Mouse (Mus musculus) neural tube, embryonic 11.5 days (tissue): ENCODE results near the gene Zfand2a. TPM values are rescaled to one million over a fixed set of nuclear protein-coding genes. Genes with fewer than 3 reads are reported as not detected.
A peak's percentile ranks its signal among the peaks of the same experiment; 100 is the strongest.

Experiments
- ATAC-seq: fragments of 200-750 bp; cut with Nextera tagmentation; 2 replicates; pipeline ENCODE4 v1.8.0; 2017; ENCODE audit warnings: moderate number of reproducible peaks, mild to moderate bottlenecking, moderate TSS enrichment, moderate library complexity; ENCODE audit not compliant: insufficient read depth, low FRiP score, low TSS enrichment
- DNase-seq: peaks from one replicate; pipeline ENCODE4 v3.0.0-alpha.2; 2015; ENCODE audit warnings: low spot score
- H3K27ac ChIP-seq: fragments of 300-500 bp; sonication (generic); 2 replicates; pipeline ENCODE4 v1.5.1; 2014; ENCODE audit warnings: low read depth, mild to moderate bottlenecking, low read length
- H3K27me3 ChIP-seq: fragments of 300-500 bp; sonication (generic); 2 replicates; pipeline ENCODE4 v1.6.1; 2014; ENCODE audit warnings: mild to moderate bottlenecking, low read length, mixed read lengths; ENCODE audit not compliant: control insufficient read depth, insufficient read depth
- H3K36me3 ChIP-seq: fragments of 300-500 bp; sonication (generic); 2 replicates; pipeline ENCODE4 v1.6.1; 2014; ENCODE audit warnings: mild to moderate bottlenecking, low read length, moderate library complexity, mixed read lengths; ENCODE audit not compliant: control insufficient read depth, insufficient read depth
- H3K4me1 ChIP-seq: fragments of 300-500 bp; sonication (generic); 2 replicates; pipeline ENCODE4 v1.6.1; 2014; ENCODE audit warnings: low read length, mixed read lengths; ENCODE audit not compliant: control insufficient read depth, insufficient read depth
- H3K4me2 ChIP-seq: fragments of 300-500 bp; sonication (generic); 2 replicates; pipeline ENCODE4 v1.6.1; 2014; ENCODE audit warnings: low read depth, mild to moderate bottlenecking, moderate library complexity
- H3K4me3 ChIP-seq: fragments of 300-500 bp; sonication (generic); 2 replicates; pipeline ENCODE4 v1.5.1; 2014; ENCODE audit warnings: low read depth, low read length
- H3K9ac ChIP-seq: fragments of 300-500 bp; sonication (generic); 2 replicates; pipeline ENCODE4 v1.6.1; 2014; ENCODE audit warnings: mild to moderate bottlenecking, low read length
- H3K9me3 ChIP-seq: fragments of 300-500 bp; sonication (generic); 2 replicates; pipeline ENCODE4 v1.6.1; 2016; ENCODE audit warnings: low read length; ENCODE audit not compliant: control insufficient read depth
- WGBS: fragments of 180-500 bp; shearing (Covaris S2); extraction: QIAGEN DNeasy Blood & Tissue Kit; methylation state at CpG from one replicate; pipeline ENCODE4 v1.1.7; 2014; 5-methylcytosine and 5-hydroxymethylcytosine counted together
- polyA plus RNA-seq: library from polyadenylated mRNA; unstranded; fragments of >200 nt; fragmentation: Nextera tagmentation; extraction: Ambion mirVana; gene quantifications from 2 replicates; pipeline ENCODE4 v1.2.1, GENCODE M21; 2014

Zfand2a gene
- polyA plus RNA-seq, 1 experiment from 2014 or later, result 5.4 TPM

- Histone ChIP-seq H3K9me3 (no peaks in the 10 kb centered on the region), H3K4me2 (no peak overlapping the region), H3K4me1 (no peaks in the 10 kb centered on the region), H3K27me3 (no peaks in the 10 kb centered on the region), H3K36me3 (no peaks in the 10 kb centered on the region; the same call in 1 of the 2 replicates), H3K9ac (no peak overlapping the region), H3K4me3 (no peak overlapping the region), H3K27ac (no peak overlapping the region)
- DNase-seq (no peak), ATAC-seq (no peak)
- 98% methylated on average over 2 of the region's 2 CpGs for WGBS
Observed at GRCm38 (mm10) chr5:139441726-139442018, 42.7 kb downstream of the Zfand2a start.

DNA sequence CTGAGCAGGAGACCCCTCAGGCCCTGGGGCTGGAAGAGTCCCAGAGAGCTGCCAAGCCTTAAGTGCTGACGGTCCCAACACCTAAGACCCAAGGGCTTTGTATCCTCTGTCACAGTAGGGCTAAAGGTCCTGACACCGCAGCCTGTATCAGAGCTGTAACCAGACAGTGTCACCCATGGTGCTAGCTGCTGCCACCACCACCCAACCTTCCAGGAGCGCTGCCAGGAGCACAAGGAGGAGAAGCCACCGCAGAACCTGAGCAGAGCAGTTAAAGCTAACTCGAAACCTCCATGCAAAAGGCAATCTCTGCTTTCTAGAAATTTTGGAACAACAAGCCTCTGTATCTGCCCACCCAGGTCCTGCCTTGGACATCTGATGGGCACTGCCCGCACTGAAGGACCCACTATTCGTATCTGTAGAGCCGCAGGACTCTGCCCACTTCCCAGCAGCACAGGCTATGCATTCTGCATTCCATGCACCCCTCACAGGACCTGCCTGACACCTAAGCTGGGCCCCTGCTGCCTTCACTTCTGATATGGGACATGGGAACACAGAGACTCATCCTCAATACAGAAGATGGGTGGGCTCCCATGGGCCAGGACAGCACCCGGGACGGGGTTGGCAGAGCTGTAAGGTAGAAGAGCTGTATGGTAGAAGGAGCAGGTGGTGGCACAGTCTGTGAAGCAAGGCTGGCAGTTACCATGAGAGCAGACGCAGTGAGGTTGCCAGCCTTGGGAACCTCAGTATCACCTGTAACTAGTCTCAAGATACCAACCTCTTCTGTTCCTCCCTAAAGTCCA is 43.2 kb downstream of the Zfand2a start:
- no peaks in the 10 kb centered on the region; the same call in 1 of the 2 replicates for H3K36me3 ChIP-seq
- no peaks in the 10 kb centered on the region for H3K27me3 ChIP-seq
- ATAC-seq, result no peak
- no peaks in the 10 kb centered on the region for H3K9me3 ChIP-seq
- H3K4me3 ChIP-seq, result no peak overlapping the region
- H3K27ac ChIP-seq, result no peak overlapping the region
- H3K9ac ChIP-seq, result no peak overlapping the region
- WGBS, result 92% methylated on average over 11 of the region's 11 CpGs
- H3K4me1 ChIP-seq, result no peaks in the 10 kb centered on the region
- DNase-seq, result no peak
- H3K4me2 ChIP-seq, result no peak overlapping the region

DNA sequence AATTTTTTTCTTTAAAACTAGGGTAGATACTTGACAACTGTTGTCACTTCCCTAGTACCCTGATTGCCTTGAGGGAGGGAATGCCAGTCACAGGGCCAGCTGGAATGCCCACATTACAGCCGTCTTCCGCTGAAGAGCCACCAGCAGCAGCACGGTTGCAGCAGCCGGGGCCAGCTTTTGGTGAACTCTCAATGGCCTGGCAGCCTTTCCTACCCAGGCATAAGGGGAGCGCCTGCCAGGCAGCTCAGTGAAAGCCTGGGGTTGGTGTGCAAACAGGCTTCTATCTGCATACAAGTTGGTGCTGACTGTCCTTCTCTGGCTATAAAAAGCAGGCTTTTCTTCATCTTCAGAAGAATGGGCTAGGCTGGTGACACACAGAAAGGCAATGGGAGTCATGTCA is 43.9 kb downstream of the Zfand2a start:
- Histone ChIP-seq H3K4me1 (peaks cover 1% of the 10 kb centered on the region), H3K36me3 (no peaks in the 10 kb centered on the region; the same call in 1 of the 2 replicates), H3K9me3 (no peaks in the 10 kb centered on the region), H3K4me3 (no peak overlapping the region), H3K27me3 (no peaks in the 10 kb centered on the region), H3K9ac (no peak overlapping the region), H3K4me2 (no peak overlapping the region), H3K27ac (no peak overlapping the region)
- no peak for DNase-seq
- WGBS, result 94% methylated on average over 5 of the region's 5 CpGs
- ATAC-seq, result no peak

- WGBS, result 85% methylated on average over 12 of the region's 12 CpGs
- H3K27ac ChIP-seq, result no peak overlapping the region
Observed at GRCm38 (mm10) chr5:139438440-139438839, 45.9 kb downstream of the Zfand2a start.

GRCm38 (mm10) chr5:139437769-139438168 is 46.6 kb downstream of the Zfand2a start:
- Histone ChIP-seq H3K4me1 (peaks cover 16% of the 10 kb centered on the region), H3K9ac (no peak overlapping the region), H3K27me3 (no peaks in the 10 kb centered on the region), H3K4me3 (no peak overlapping the region), H3K36me3 (no peaks in the 10 kb centered on the region; the same call in 1 of the 2 replicates), H3K27ac (no peak overlapping the region), H3K9me3 (no peaks in the 10 kb centered on the region), H3K4me2 (no peak overlapping the region)
- ATAC-seq, result no peak
- DNase-seq, result no peak
- 95% methylated on average over 4 of the region's 4 CpGs for WGBS

More at GRCm38 (mm10) chr5:139438440-139438839, 45.9 kb downstream of the Zfand2a start:
- DNase-seq (no peak), ATAC-seq (no peak)
- Histone ChIP-seq H3K36me3 (no peaks in the 10 kb centered on the region; the same call in 1 of the 2 replicates), H3K27me3 (no peaks in the 10 kb centered on the region), H3K4me1 (peaks cover 16% of the 10 kb centered on the region), H3K4me2 (no peak overlapping the region), H3K4me3 (no peak overlapping the region), H3K9ac (no peak overlapping the region), H3K9me3 (no peaks in the 10 kb centered on the region)

DNA sequence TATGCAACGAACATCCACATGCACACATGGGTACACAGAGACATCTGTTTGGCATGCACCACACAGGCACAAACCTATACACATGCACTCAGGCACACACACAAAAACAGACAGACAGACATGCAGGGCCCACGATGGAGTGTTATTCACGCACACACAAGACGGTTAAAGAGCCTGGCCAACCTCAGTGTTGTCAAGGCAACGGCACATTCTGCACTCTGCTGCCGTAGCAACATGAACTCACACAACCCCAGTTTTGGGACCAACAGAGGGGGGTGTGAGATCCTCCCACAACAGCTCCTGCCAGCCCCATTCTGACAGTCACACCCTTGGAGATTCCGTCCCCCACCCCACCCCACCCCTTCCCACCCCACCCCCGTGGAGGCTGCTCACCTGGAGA is 49.4 kb downstream of the Zfand2a start:
- H3K9ac ChIP-seq, result no peak overlapping the region
- no peak overlapping the region for H3K4me2 ChIP-seq
- no peaks in the 10 kb centered on the region; the same call in 1 of the 2 replicates for H3K36me3 ChIP-seq
- H3K27me3 ChIP-seq, result no peaks in the 10 kb centered on the region
- no peak overlapping the region for H3K27ac ChIP-seq
- no peak overlapping the region for H3K4me3 ChIP-seq
- DNase-seq (peak; percentile 67), ATAC-seq (peak; percentile 80; the same call in 1 of the 2 replicates)
- peaks cover 22% of the 10 kb centered on the region for H3K4me1 ChIP-seq
- no peaks in the 10 kb centered on the region for H3K9me3 ChIP-seq
- WGBS, result 39% methylated on average over 8 of the region's 8 CpGs

GRCm38 (mm10) chr5:139433842-139434568 is 50.3 kb downstream of the Zfand2a start:
- H3K4me2 ChIP-seq, result no peak overlapping the region
- 0 out of 2 replicates have a peak overlapping the region, but pooled peaks have one; percentile 20 for H3K27ac ChIP-seq
- H3K4me3 ChIP-seq, result no peak overlapping the region
- H3K9ac ChIP-seq, result no peak overlapping the region
- ATAC-seq, result no peak
- H3K36me3 ChIP-seq, result no peaks in the 10 kb centered on the region; the same call in 1 of the 2 replicates
- 83% methylated on average over 9 of the region's 9 CpGs for WGBS
- DNase-seq, result no peak
- H3K4me1 ChIP-seq, result peaks cover 26% of the 10 kb centered on the region
- no peaks in the 10 kb centered on the region for H3K9me3 ChIP-seq
- no peaks in the 10 kb centered on the region for H3K27me3 ChIP-seq

- Histone ChIP-seq H3K4me3 (no peak overlapping the region), H3K4me1 (peaks cover 26% of the 10 kb centered on the region), H3K9ac (no peak overlapping the region), H3K27me3 (no peaks in the 10 kb centered on the region), H3K9me3 (no peaks in the 10 kb centered on the region), H3K36me3 (no peaks in the 10 kb centered on the region; the same call in 1 of the 2 replicates), H3K27ac (no peak overlapping the region), H3K4me2 (no peak overlapping the region)
- 63% methylated on average over 7 of the region's 7 CpGs for WGBS
- DNase-seq (no peak), ATAC-seq (no peak)
Observed at GRCm38 (mm10) chr5:139432747-139433508, 51.4 kb downstream of the Zfand2a start.
